Mouse (Mus musculus) CD4-positive helper T cell, adult 2 months (primary cell): ENCODE measurements around the gene Mgat4b.
"Not testable (repeated sequence)": the region's sequence is repeated elsewhere in the genome, so short reads cannot be mapped to it uniquely, and the experiment has no call there.

Source experiments
- DNase-seq: peaks from one replicate; pipeline ENCODE4 v3.0.0-alpha.2; 2012; ENCODE audit warnings: low read depth, missing footprints, low spot score

Mgat4b gene

GRCm38 (mm10) chr11:50210505-50211151, at the start of gene Mgat4b, which contains the start of gene Sqstm1:
Gene Mgat4b, plus strand, starts transcription at chr11:50210890.
Gene Sqstm1, minus strand, starts transcription at chr11:50210827.
- no peak for DNase-seq

GRCm38 (mm10) chr11:50161578-50162304, 48.9 kb upstream of the Mgat4b start:
- peak; percentile 65 for DNase-seq

GRCm38 (mm10) chr11:50162338-50163050, 48.2 kb upstream of the Mgat4b start:
- no peak for DNase-seq

- DNase-seq, result no peak
Measured at GRCm38 (mm10) chr11:50168352-50168751, 42.3 kb upstream of the Mgat4b start.

- DNase-seq, result not testable (repeated sequence)
Measured at GRCm38 (mm10) chr11:50174111-50174729, 36.5 kb upstream of the Mgat4b start, which contains the start of gene Mrnip. Gene Mrnip, plus strand, starts transcription at chr11:50174444.

GRCm38 (mm10) chr11:50174730-50175187, 35.9 kb upstream of the Mgat4b start:
- DNase-seq, result peak; percentile 97

GRCm38 (mm10) chr11:50176351-50176750, 34.3 kb upstream of the Mgat4b start:
- DNase-seq, result no peak

GRCm38 (mm10) chr11:50177111-50177510, 33.6 kb upstream of the Mgat4b start:
- DNase-seq, result no peak

- no peak for DNase-seq
Measured at GRCm38 (mm10) chr11:50178532-50179488, 31.9 kb upstream of the Mgat4b start.

GRCm38 (mm10) chr11:50180478-50181231, 30.0 kb upstream of the Mgat4b start:
- no peak for DNase-seq

- DNase-seq, result no peak
Measured at GRCm38 (mm10) chr11:50182702-50183101, 28.0 kb upstream of the Mgat4b start.

- DNase-seq, result no peak
Measured at GRCm38 (mm10) chr11:50184788-50185187, 25.9 kb upstream of the Mgat4b start.

- no peak for DNase-seq
Measured at GRCm38 (mm10) chr11:50188682-50189081, 22.0 kb upstream of the Mgat4b start.

GRCm38 (mm10) chr11:50190362-50190761, 20.3 kb upstream of the Mgat4b start:
- DNase-seq, result no peak

- no peak for DNase-seq
Measured at GRCm38 (mm10) chr11:50192278-50192677, 18.4 kb upstream of the Mgat4b start.

- no peak for DNase-seq
Measured at GRCm38 (mm10) chr11:50194070-50194469, 16.6 kb upstream of the Mgat4b start.

GRCm38 (mm10) chr11:50194793-50195192, 15.9 kb upstream of the Mgat4b start:
- DNase-seq, result no peak

GRCm38 (mm10) chr11:50197500-50197899, 13.2 kb upstream of the Mgat4b start:
- no peak for DNase-seq

GRCm38 (mm10) chr11:50198219-50198846, 12.4 kb upstream of the Mgat4b start:
- DNase-seq, result no peak
